Mouse (Mus musculus) liver, embryonic 13.5 days (tissue): ENCODE results near the gene E2f7. TPM values are rescaled to one million over a fixed set of nuclear protein-coding genes. Genes with fewer than 3 reads are reported as not detected.

Experiments
- ATAC-seq: fragments of 200-750 bp; cut with Nextera tagmentation; 2 replicates; pipeline ENCODE4 v1.8.0; 2017; ENCODE audit warnings: low read depth, mild to moderate bottlenecking, moderate number of reproducible peaks, moderate library complexity
- DNase-seq: peaks from one replicate; pipeline ENCODE4 v3.0.0; 2022
- H3K27ac ChIP-seq: fragments of 300-500 bp; sonication (generic); 2 replicates; pipeline ENCODE4 v1.5.1; 2015; ENCODE audit warnings: moderate library complexity, mild to moderate bottlenecking, inconsistent platforms
- H3K27me3 ChIP-seq: fragments of 300-500 bp; sonication (generic); 2 replicates; pipeline ENCODE4 v1.6.1; 2015; ENCODE audit warnings: mild to moderate bottlenecking, inconsistent platforms
- H3K36me3 ChIP-seq: fragments of 300-500 bp; sonication (generic); 2 replicates; pipeline ENCODE4 v1.6.1; 2015; ENCODE audit warnings: mild to moderate bottlenecking, inconsistent platforms
- H3K4me1 ChIP-seq: fragments of 300-500 bp; sonication (generic); replicated peaks from 2 replicates; pipeline ENCODE4 v1.6.1; 2015; ENCODE audit warnings: inconsistent platforms
- H3K4me2 ChIP-seq: fragments of 300-500 bp; sonication (generic); 2 replicates; pipeline ENCODE4 v1.6.1; 2015; ENCODE audit warnings: inconsistent platforms, mild to moderate bottlenecking, moderate library complexity
- H3K4me3 ChIP-seq: fragments of 300-500 bp; sonication (generic); replicated peaks from 2 replicates; pipeline ENCODE4 v1.5.1; 2015; ENCODE audit warnings: mild to moderate bottlenecking, inconsistent platforms
- H3K9ac ChIP-seq: fragments of 300-500 bp; sonication (generic); 2 replicates; pipeline ENCODE4 v1.6.1; 2015; ENCODE audit warnings: mild to moderate bottlenecking, inconsistent platforms
- H3K9me3 ChIP-seq: fragments of 300-500 bp; sonication (generic); replicated peaks from 2 replicates; pipeline ENCODE4 v1.6.1; 2016; ENCODE audit warnings: inconsistent platforms
- WGBS: fragments of 180-500 bp; shearing (Covaris S2); methylation state at CpG from one replicate; pipeline ENCODE4 v1.1.7; 2015; ENCODE audit not compliant: insufficient replicate concordance; 5-methylcytosine and 5-hydroxymethylcytosine counted together
- polyA plus RNA-seq: library from polyadenylated mRNA; unstranded; fragments of >200 nt; fragmentation: Nextera tagmentation; extraction: Ambion mirVana; gene quantifications from 2 replicates; pipeline ENCODE4 v1.2.1, GENCODE M21; 2015

Gene E2f7
- polyA plus RNA-seq = 8.1 and 8.8 TPM in 2 replicates

DNA sequence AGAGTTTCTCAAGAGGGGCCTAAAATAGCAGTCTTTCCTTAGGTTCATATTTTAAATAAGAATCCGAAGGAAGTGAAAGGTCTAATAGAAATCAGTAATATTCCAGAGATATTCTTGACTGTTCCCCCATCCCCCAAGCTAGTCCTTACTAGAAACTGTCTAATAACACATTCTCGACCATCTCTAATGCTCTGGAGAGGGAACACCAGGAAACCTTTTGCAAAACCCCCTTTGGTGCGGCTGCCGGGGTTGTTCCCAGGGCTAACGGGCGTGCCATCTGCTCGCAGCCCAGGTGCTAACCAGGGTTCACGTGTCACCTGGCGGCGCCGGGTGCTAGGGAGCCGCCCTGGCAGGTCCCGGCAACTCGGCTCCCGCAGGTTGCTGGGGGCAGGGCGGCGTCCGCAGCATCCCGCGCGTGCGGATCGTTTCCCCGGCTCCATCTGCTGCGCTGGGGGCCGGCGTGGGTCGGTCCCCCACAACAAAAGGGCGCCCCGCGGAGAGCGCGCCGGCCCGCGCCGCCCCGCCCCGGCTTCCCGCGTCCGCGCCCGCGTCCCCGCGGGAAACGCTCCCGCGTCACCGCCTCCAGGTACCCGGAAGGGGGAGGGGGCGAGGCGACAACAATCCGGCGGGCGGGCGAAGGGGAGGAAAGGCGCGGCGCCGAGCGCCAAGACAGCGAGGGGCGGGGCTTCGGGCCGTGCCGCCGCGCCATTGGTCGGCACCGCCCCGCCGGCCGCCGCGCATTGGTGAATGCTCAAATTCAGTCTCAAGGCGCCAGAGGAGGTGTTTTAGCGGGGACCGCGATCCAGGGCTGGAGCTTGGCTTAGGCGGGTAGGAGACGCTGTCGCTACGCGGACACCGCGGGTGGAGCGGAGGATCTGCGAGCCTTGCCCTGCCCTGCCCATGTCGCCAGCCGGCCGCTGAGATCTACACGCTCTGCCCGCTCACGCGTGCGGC is at the start of gene E2f7:
E2f7 (plus strand) TSS at position 754 of the 954 bp plus-strand sequence.
- under 1% methylated on average over 94 of the region's 98 CpGs for WGBS
- peak within 1 kb of the TSS; percentile 83 for H3K27ac ChIP-seq
- peaks cover 26% of the 10 kb centered on the region for H3K4me1 ChIP-seq
- 0 out of 2 replicates have a peak, but pooled peaks cover 13% of the 10 kb centered on the region for H3K27me3 ChIP-seq
- DNase-seq = peak; percentile 87
- peak; percentile 99 for ATAC-seq
- peak within 1 kb of the TSS; percentile 97 for H3K4me2 ChIP-seq
- H3K36me3 ChIP-seq = peaks cover 30% of the 10 kb centered on the region
- peak within 1 kb of the TSS; percentile 96 for H3K4me3 ChIP-seq
- peak within 1 kb of the TSS; percentile 93 for H3K9ac ChIP-seq
- no peaks in the 10 kb centered on the region for H3K9me3 ChIP-seq

DNA sequence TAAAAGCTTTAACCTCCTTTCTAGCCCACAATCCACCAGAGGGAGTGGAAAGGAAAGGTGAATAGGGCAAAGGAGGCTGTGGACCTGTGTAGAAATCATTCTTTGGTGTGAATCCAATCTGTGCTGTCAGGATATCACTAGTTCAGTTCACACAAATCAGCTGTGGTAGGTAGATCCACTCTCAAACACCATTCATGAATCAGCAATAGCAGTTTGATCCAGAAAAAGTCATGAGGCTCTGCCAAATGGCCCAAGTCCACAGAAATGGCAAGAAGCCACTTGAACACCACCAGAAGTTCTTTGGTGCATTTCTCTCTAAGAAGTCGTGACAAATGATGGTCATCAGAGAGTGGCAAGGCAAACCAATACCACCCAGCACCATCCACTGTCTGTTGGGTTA is 44.0 kb upstream of the E2f7 start:
- Histone ChIP-seq H3K4me2 (no peak overlapping the region), H3K27me3 (no peaks in the 10 kb centered on the region), H3K4me1 (no peaks in the 10 kb centered on the region), H3K36me3 (no peaks in the 10 kb centered on the region), H3K9ac (no peak overlapping the region), H3K27ac (no peak overlapping the region), H3K4me3 (no peak overlapping the region), H3K9me3 (no peaks in the 10 kb centered on the region)
- DNase-seq (no peak), ATAC-seq (no peak)
- 48% methylated on average over 1 of the region's 1 CpGs for WGBS

- ATAC-seq (no peak), DNase-seq (no peak)
- H3K4me3 ChIP-seq = no peak overlapping the region
- H3K4me2 ChIP-seq = no peak overlapping the region
- H3K9ac ChIP-seq = no peak overlapping the region
- H3K4me1 ChIP-seq = no peaks in the 10 kb centered on the region
- H3K9me3 ChIP-seq = no peaks in the 10 kb centered on the region
- H3K27me3 ChIP-seq = no peaks in the 10 kb centered on the region
- H3K36me3 ChIP-seq = no peaks in the 10 kb centered on the region
- H3K27ac ChIP-seq = no peak overlapping the region
- WGBS = 50% methylated on average over 9 of the region's 9 CpGs
These were observed 39.6 kb upstream of the E2f7 start for GRCm38 (mm10) chr10:110705672-110706071.

DNA sequence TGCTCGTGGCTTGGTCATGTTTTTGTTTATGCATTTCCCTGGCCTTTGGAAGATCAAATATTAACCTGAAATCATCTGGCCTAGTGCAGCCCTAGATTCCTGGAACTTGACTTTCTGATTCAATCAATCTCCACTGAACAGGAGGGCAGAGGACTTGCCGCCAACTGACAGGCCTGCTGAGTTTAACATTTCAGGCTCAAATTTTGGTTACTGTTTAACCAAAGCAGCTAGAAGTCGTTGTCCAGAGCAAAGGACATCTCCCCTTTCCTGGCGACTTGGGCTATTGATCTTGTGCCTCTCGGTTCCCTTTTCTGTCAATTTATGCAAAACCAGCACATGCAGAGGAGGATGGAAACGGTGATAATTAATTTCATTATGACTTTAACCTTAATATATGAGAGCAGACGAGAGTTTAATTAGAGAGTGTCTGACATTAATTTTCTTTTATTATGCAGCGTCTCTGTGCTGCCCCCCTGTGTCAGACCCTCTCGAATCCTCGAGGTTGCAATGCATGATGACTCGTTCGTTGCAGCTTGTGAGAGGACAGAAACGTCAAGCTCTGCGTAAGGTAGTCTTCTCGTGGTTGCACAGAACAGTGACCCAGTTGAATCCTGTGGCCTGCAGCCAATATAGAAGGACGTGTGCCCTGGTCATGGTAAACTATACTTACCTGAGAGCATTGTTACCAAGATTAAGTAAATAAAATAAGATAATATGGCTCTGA is 37.7 kb upstream of the E2f7 start:
- DNase-seq (no peak), ATAC-seq (peak; percentile 70)
- WGBS = 47% methylated on average over 16 of the region's 16 CpGs
- H3K27me3 ChIP-seq = no peaks in the 10 kb centered on the region
- H3K9ac ChIP-seq = no peak overlapping the region
- no peaks in the 10 kb centered on the region for H3K9me3 ChIP-seq
- no peak overlapping the region for H3K4me2 ChIP-seq
- no peak overlapping the region for H3K4me3 ChIP-seq
- H3K4me1 ChIP-seq = no peaks in the 10 kb centered on the region
- H3K36me3 ChIP-seq = no peaks in the 10 kb centered on the region
- H3K27ac ChIP-seq = peak overlapping the region; percentile 6

DNA sequence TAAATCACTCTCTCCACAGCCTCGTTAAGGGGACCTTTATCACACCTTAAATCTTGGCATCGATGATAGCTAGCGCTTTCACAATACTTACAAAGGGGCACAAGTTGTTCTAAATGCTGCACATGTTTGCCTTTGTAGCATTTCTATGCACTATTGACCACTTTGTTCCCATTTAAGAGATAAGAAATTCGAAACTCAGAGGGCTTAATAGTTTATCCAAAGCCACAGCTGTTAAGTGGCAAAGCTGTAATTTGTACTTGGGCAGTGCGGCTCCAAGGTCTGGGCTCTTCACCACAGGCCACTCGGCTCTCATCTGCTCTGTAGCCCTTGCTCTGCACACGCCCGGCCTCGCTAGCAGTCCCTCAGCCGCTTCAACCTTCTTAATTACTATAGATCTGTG is 28.4 kb upstream of the E2f7 start:
- H3K27ac ChIP-seq = no peak overlapping the region
- H3K4me1 ChIP-seq = no peaks in the 10 kb centered on the region
- no peak overlapping the region for H3K9ac ChIP-seq
- DNase-seq (no peak), ATAC-seq (no peak)
- no peaks in the 10 kb centered on the region for H3K9me3 ChIP-seq
- H3K4me2 ChIP-seq = no peak overlapping the region
- H3K36me3 ChIP-seq = no peaks in the 10 kb centered on the region
- no peaks in the 10 kb centered on the region for H3K27me3 ChIP-seq
- no peak overlapping the region for H3K4me3 ChIP-seq
- 70% methylated on average over 10 of the region's 10 CpGs for WGBS

DNA sequence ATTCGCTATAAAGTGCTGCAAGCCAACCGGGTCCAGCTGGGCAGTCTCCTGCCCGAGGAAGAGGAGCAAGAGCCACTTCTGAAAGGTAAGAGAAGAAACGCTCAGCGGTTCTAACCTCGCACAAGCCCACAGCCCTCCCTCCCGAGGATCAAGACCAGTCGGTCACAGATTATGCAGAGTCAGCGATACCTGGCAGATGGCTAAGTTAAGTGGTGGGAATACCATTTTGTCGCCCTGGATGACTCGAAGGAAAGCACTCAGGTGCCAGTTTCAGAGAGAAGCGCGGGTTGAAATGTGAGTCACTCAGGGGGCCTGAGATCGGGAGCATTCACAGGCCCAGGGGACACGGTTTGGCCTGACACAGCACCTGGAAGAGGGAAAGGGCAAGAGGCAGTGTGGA is 18.8 kb upstream of the E2f7 start:
- Histone ChIP-seq H3K9ac (no peak overlapping the region), H3K4me3 (no peak overlapping the region), H3K36me3 (no peaks in the 10 kb centered on the region), H3K9me3 (no peaks in the 10 kb centered on the region), H3K27me3 (no peaks in the 10 kb centered on the region), H3K27ac (no peak overlapping the region), H3K4me1 (no peaks in the 10 kb centered on the region), H3K4me2 (no peak overlapping the region)
- WGBS = 74% methylated on average over 15 of the region's 15 CpGs
- DNase-seq = no peak
- no peak for ATAC-seq

DNA sequence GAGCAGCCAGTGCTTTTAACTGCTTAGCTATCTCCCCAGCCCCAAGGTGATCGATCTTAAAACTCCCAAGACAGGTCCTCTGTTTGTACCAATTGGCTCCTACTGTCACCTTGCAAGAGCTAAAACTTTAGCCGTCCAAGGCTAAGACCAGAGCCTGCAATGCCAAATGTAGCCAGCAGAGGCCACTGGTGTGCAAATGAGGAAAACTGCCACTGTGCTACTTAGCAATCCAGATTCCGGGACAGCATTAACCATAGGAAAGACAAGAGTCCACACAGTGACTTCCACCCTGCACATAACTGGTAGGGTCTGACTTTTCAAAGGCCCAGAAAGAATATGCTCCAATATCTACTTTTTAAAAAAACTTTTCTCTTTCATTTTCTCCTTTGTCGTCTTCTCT is 17.4 kb upstream of the E2f7 start:
- H3K27me3 ChIP-seq = no peaks in the 10 kb centered on the region
- H3K4me3 ChIP-seq = no peak overlapping the region
- H3K9ac ChIP-seq = no peak overlapping the region
- no peak overlapping the region for H3K27ac ChIP-seq
- WGBS = 40% methylated on average over 4 of the region's 4 CpGs
- no peaks in the 10 kb centered on the region for H3K9me3 ChIP-seq
- no peak overlapping the region for H3K4me2 ChIP-seq
- peak; percentile 17 for DNase-seq
- no peaks in the 10 kb centered on the region for H3K36me3 ChIP-seq
- no peak for ATAC-seq
- H3K4me1 ChIP-seq = no peaks in the 10 kb centered on the region

DNA sequence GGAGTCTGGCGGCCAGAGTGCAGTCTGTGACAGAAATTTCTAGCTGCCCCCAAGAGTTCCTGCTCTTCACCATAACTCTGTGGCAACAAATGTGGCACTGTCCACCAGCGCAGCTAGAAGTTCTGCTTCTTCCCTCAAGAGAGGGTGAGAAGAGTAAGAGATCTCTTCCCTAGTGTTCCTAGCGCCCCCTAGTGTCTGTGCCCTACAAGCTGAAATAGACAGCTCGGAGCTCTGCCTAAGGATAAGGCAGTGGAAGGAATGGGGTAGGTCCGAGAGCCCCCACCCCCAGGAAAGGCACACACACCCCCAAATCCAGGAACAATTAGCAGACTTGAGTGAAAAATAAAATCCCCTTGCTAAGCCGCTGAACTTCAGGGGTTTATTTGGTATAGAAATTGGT is 11.9 kb upstream of the E2f7 start:
- no peak overlapping the region for H3K27ac ChIP-seq
- H3K9ac ChIP-seq = no peak overlapping the region
- H3K9me3 ChIP-seq = no peaks in the 10 kb centered on the region
- no peak overlapping the region for H3K4me3 ChIP-seq
- no peaks in the 10 kb centered on the region for H3K36me3 ChIP-seq
- no peaks in the 10 kb centered on the region for H3K4me1 ChIP-seq
- DNase-seq = peak; percentile 31
- no peaks in the 10 kb centered on the region for H3K27me3 ChIP-seq
- H3K4me2 ChIP-seq = no peak overlapping the region
- 7% methylated on average over 6 of the region's 6 CpGs for WGBS
- peak; percentile 53; the same call in 1 of the 2 replicates for ATAC-seq

- Histone ChIP-seq H3K27ac (no peak overlapping the region), H3K4me3 (no peak overlapping the region), H3K9me3 (no peaks in the 10 kb centered on the region), H3K4me2 (no peak overlapping the region), H3K9ac (no peak overlapping the region), H3K36me3 (peaks cover 17% of the 10 kb centered on the region), H3K4me1 (peaks cover 21% of the 10 kb centered on the region), H3K27me3 (0 out of 2 replicates have a peak, but pooled peaks cover 13% of the 10 kb centered on the region)
- DNase-seq (no peak), ATAC-seq (no peak)
- WGBS = 77% methylated on average over 6 of the region's 6 CpGs
These were observed 1.5 kb upstream of the E2f7 start for GRCm38 (mm10) chr10:110743701-110744100.

GRCm38 (mm10) chr10:110744120-110744519 is 1.1 kb upstream of the E2f7 start:
- peaks cover 22% of the 10 kb centered on the region for H3K36me3 ChIP-seq
- no peaks in the 10 kb centered on the region for H3K9me3 ChIP-seq
- peaks cover 23% of the 10 kb centered on the region for H3K4me1 ChIP-seq
- peak overlapping the region; percentile 97; the same call in 1 of the 2 replicates for H3K4me2 ChIP-seq
- 0 out of 2 replicates have a peak, but pooled peaks cover 13% of the 10 kb centered on the region for H3K27me3 ChIP-seq
- peak overlapping the region; percentile 96; the same call in 1 of the 2 replicates for H3K4me3 ChIP-seq
- DNase-seq = no peak
- 76% methylated on average over 12 of the region's 12 CpGs for WGBS
- no peak overlapping the region for H3K27ac ChIP-seq
- ATAC-seq = no peak
- no peak overlapping the region for H3K9ac ChIP-seq

DNA sequence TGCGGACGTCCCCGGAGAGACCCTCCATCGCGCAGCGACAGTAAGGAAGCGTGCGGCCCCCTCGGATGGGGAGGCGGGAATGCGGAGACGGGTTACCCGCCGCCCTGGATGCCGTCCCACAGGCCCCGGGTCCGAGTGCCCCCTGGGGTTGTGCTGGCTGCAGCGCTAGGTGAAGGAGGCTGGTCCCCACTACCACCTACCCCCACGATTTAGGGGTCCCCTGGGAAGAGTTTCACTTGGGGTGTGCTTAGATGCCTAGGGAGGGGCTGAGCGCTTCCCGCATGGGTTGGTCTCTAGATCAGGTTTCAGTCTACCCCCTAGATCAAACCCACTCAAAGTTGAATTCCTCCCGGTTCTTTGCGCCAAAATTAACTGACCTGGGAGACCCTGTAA is 397 bp downstream of the E2f7 start:
- 0 out of 2 replicates have a peak, but pooled peaks cover 13% of the 10 kb centered on the region for H3K27me3 ChIP-seq
- H3K4me3 ChIP-seq = peak overlapping the region; percentile 96
- peaks cover 34% of the 10 kb centered on the region for H3K36me3 ChIP-seq
- DNase-seq = no peak
- under 1% methylated on average over 23 of the region's 23 CpGs for WGBS
- no peaks in the 10 kb centered on the region for H3K9me3 ChIP-seq
- peak overlapping the region; percentile 97 for H3K4me2 ChIP-seq
- peak overlapping the region; percentile 83 for H3K27ac ChIP-seq
- peak; percentile 51 for ATAC-seq
- peak overlapping the region; percentile 93 for H3K9ac ChIP-seq
- peaks cover 26% of the 10 kb centered on the region for H3K4me1 ChIP-seq
